Mouse (Mus musculus): ENCODE results near the gene Gm7030. TPM values are rescaled to one million over a fixed set of nuclear protein-coding genes. Genes with fewer than 3 reads are reported as not detected.
"Not testable (repeated sequence)": the region's sequence is repeated elsewhere in the genome, so short reads cannot be mapped to it uniquely, and the experiment has no call there.

The Gm7030 gene
- polyA plus RNA-seq, 1 experiment from 2014 or later, result not detected

- 0 out of 2 replicates have a peak, but pooled peaks cover 2% of the 10 kb centered on the region for H3K4me1 ChIP-seq (replicated peaks; ENCODE audit: control insufficient read depth, insufficient read depth, low read length)
- H3K4me2 ChIP-seq (ENCODE audit: low read depth, low read length), result peak overlapping the region; percentile 75
- peak overlapping the region; percentile 59 for H3K4me3 ChIP-seq (ENCODE audit: low read length)
- WGBS, result 2% methylated on average over 66 of the region's 78 CpGs
- peak; percentile 61 for ATAC-seq (ENCODE audit: low read depth)
- H3K27ac ChIP-seq (ENCODE audit: low read length), result peak overlapping the region; percentile 50; the same call in 1 of the 2 replicates
- no peaks in the 10 kb centered on the region for H3K36me3 ChIP-seq (ENCODE audit: control insufficient read depth, insufficient read depth, low read length)
- H3K9ac ChIP-seq (ENCODE audit: low read length), result peak overlapping the region; percentile 72
- H3K27me3 ChIP-seq (ENCODE audit: control insufficient read depth, insufficient read depth, low read depth, low read length), result peaks cover 18% of the 10 kb centered on the region
- H3K9me3 ChIP-seq (ENCODE audit: control insufficient read depth, low read length), result no peaks in the 10 kb centered on the region
These were observed 16.1 kb upstream of the Gm7030 start for GRCm38 (mm10) chr17:36145111-36145860.

- ATAC-seq (ENCODE audit: low read depth), result not testable (repeated sequence)
- WGBS, result 67% methylated on average over 1 of the region's 1 CpGs
These were observed 7.1 kb upstream of the Gm7030 start for GRCm38 (mm10) chr17:36136299-36136848.

GRCm38 (mm10) chr17:36135421-36136231 lies 6.4 kb upstream of the Gm7030 start:
- H3K36me3 ChIP-seq (ENCODE audit: control insufficient read depth, insufficient read depth, low read length); H3K4me2 ChIP-seq (ENCODE audit: low read depth, low read length); H3K9ac ChIP-seq (ENCODE audit: low read length); H3K9me3 ChIP-seq (ENCODE audit: control insufficient read depth, low read length); H3K4me3 ChIP-seq (ENCODE audit: low read length); H3K27ac ChIP-seq (ENCODE audit: low read length); H3K4me1 ChIP-seq (replicated peaks; ENCODE audit: control insufficient read depth, insufficient read depth, low read length); H3K27me3 ChIP-seq (ENCODE audit: control insufficient read depth, insufficient read depth, low read depth, low read length); ATAC-seq (ENCODE audit: low read depth): not testable (repeated sequence)

More at GRCm38 (mm10) chr17:36136299-36136848, 7.1 kb upstream of the Gm7030 start:
- H3K9me3 ChIP-seq (ENCODE audit: control insufficient read depth, low read length); H3K27me3 ChIP-seq (ENCODE audit: control insufficient read depth, insufficient read depth, low read depth, low read length); H3K4me3 ChIP-seq (ENCODE audit: low read length); H3K4me1 ChIP-seq (replicated peaks; ENCODE audit: control insufficient read depth, insufficient read depth, low read length); H3K36me3 ChIP-seq (ENCODE audit: control insufficient read depth, insufficient read depth, low read length); H3K9ac ChIP-seq (ENCODE audit: low read length); H3K4me2 ChIP-seq (ENCODE audit: low read depth, low read length); H3K27ac ChIP-seq (ENCODE audit: low read length): not testable (repeated sequence)

- no peak for ATAC-seq (ENCODE audit: low read depth)
- Histone ChIP-seq H3K4me2 (ENCODE audit: low read depth, low read length) (no peak overlapping the region), H3K9me3 (ENCODE audit: control insufficient read depth, low read length) (no peaks in the 10 kb centered on the region), H3K9ac (ENCODE audit: low read length) (no peak overlapping the region), H3K4me3 (ENCODE audit: low read length) (no peak overlapping the region), H3K27me3 (ENCODE audit: control insufficient read depth, insufficient read depth, low read depth, low read length) (no peaks in the 10 kb centered on the region), H3K36me3 (ENCODE audit: control insufficient read depth, insufficient read depth, low read length) (no peaks in the 10 kb centered on the region), H3K27ac (ENCODE audit: low read length) (no peak overlapping the region), H3K4me1 (replicated peaks; ENCODE audit: control insufficient read depth, insufficient read depth, low read length) (no peaks in the 10 kb centered on the region)
- 69% methylated on average over 5 of the region's 5 CpGs for WGBS
These were observed 2.5 kb upstream of the Gm7030 start for GRCm38 (mm10) chr17:36131516-36132265.

GRCm38 (mm10) chr17:36128525-36128924 lies 700 bp downstream of the Gm7030 start:
- ATAC-seq (ENCODE audit: low read depth); H3K27me3 ChIP-seq (ENCODE audit: control insufficient read depth, insufficient read depth, low read depth, low read length): not testable (repeated sequence)
- 53% methylated on average over 11 of the region's 13 CpGs for WGBS

GRCm38 (mm10) chr17:36124111-36124510 lies 5.1 kb downstream of the Gm7030 start:
- WGBS, result 40% methylated on average over 3 of the region's 3 CpGs
- not testable (repeated sequence) for H3K4me1 ChIP-seq (replicated peaks; ENCODE audit: control insufficient read depth, insufficient read depth, low read length); H3K4me2 ChIP-seq (ENCODE audit: low read depth, low read length); H3K27me3 ChIP-seq (ENCODE audit: control insufficient read depth, insufficient read depth, low read depth, low read length); H3K4me3 ChIP-seq (ENCODE audit: low read length); H3K27ac ChIP-seq (ENCODE audit: low read length); H3K9ac ChIP-seq (ENCODE audit: low read length); H3K36me3 ChIP-seq (ENCODE audit: control insufficient read depth, insufficient read depth, low read length); ATAC-seq (ENCODE audit: low read depth); H3K9me3 ChIP-seq (ENCODE audit: control insufficient read depth, low read length)

More at GRCm38 (mm10) chr17:36128525-36128924, 700 bp downstream of the Gm7030 start:
- H3K4me3 ChIP-seq (ENCODE audit: low read length); H3K36me3 ChIP-seq (ENCODE audit: control insufficient read depth, insufficient read depth, low read length); H3K9me3 ChIP-seq (ENCODE audit: control insufficient read depth, low read length); H3K27ac ChIP-seq (ENCODE audit: low read length); H3K9ac ChIP-seq (ENCODE audit: low read length); H3K4me1 ChIP-seq (replicated peaks; ENCODE audit: control insufficient read depth, insufficient read depth, low read length); H3K4me2 ChIP-seq (ENCODE audit: low read depth, low read length): not testable (repeated sequence)

- H3K9me3 ChIP-seq (ENCODE audit: control insufficient read depth, low read length); H3K27me3 ChIP-seq (ENCODE audit: control insufficient read depth, insufficient read depth, low read depth, low read length); H3K27ac ChIP-seq (ENCODE audit: low read length); H3K36me3 ChIP-seq (ENCODE audit: control insufficient read depth, insufficient read depth, low read length); H3K4me1 ChIP-seq (replicated peaks; ENCODE audit: control insufficient read depth, insufficient read depth, low read length): not testable (repeated sequence)
- Histone ChIP-seq H3K4me2 (ENCODE audit: low read depth, low read length) (peak within 1 kb of the TSS; percentile 50), H3K4me3 (ENCODE audit: low read length) (peak within 1 kb of the TSS; percentile 36), H3K9ac (ENCODE audit: low read length) (0 out of 2 replicates have a peak within 1 kb of the TSS, but pooled peaks have one; percentile 28)
- ATAC-seq (ENCODE audit: low read depth), result peak; percentile 90
- WGBS, result 5% methylated on average over 8 of the region's 8 CpGs
These were observed 7.7 kb downstream of the Gm7030 start, which contains the start of gene Gm19684 for GRCm38 (mm10) chr17:36121352-36122020. Gene Gm19684 (plus strand): TSS chr17:36121678.

- not testable (repeated sequence) for H3K9me3 ChIP-seq (ENCODE audit: control insufficient read depth, low read length); H3K27me3 ChIP-seq (ENCODE audit: control insufficient read depth, insufficient read depth, low read depth, low read length); H3K27ac ChIP-seq (ENCODE audit: low read length); H3K36me3 ChIP-seq (ENCODE audit: control insufficient read depth, insufficient read depth, low read length); H3K4me1 ChIP-seq (replicated peaks; ENCODE audit: control insufficient read depth, insufficient read depth, low read length)
- Histone ChIP-seq H3K9ac (ENCODE audit: low read length) (0 out of 2 replicates have a peak overlapping the region, but pooled peaks have one; percentile 28), H3K4me2 (ENCODE audit: low read depth, low read length) (peak overlapping the region; percentile 50), H3K4me3 (ENCODE audit: low read length) (peak overlapping the region; percentile 36; the same call in 1 of the 2 replicates)
- ATAC-seq (ENCODE audit: low read depth), result peak; percentile 53; the same call in 1 of the 2 replicates
- 19% methylated on average over 18 of the region's 18 CpGs for WGBS
These were observed 8.4 kb downstream of the Gm7030 start for GRCm38 (mm10) chr17:36120839-36121238.

All from lung, embryonic 16.5 days (tissue).